Mouse (Mus musculus) brown adipose tissue, adult 24 weeks (tissue): ENCODE data around the gene Zc3h13. TPM values are rescaled to one million over a fixed set of nuclear protein-coding genes. Genes with fewer than 3 reads are reported as not detected.

Source experiments
- H3K27ac ChIP-seq: fragments of 200-500 bp; replicated peaks from 2 replicates; pipeline ENCODE4 v1.5.1; 2012; ENCODE audit warnings: low read depth, mild to moderate bottlenecking, low read length
- H3K4me1 ChIP-seq: fragments of 200-500 bp; 2 replicates; pipeline ENCODE4 v1.6.1; 2012; ENCODE audit warnings: low read length, mixed read lengths; ENCODE audit not compliant: control insufficient read depth, insufficient read depth, insufficient read length
- H3K4me3 ChIP-seq: fragments of 200-500 bp; 2 replicates; pipeline ENCODE4 v1.5.1; 2012; ENCODE audit warnings: low read depth, mild to moderate bottlenecking, low read length, moderate library complexity; ENCODE audit not compliant: insufficient read depth
- polyA plus RNA-seq: library from polyadenylated mRNA; stranded (reverse); fragments of >200 nt; gene quantifications from 2 replicates; pipeline ENCODE4 v1.2.4, GENCODE M21; 2012; ENCODE audit not compliant: missing spikeins, insufficient read depth, insufficient read length

Gene Zc3h13
- polyA plus RNA-seq: 10.2 and 13.0 TPM in 2 replicates

- peak within 1 kb of the TSS; percentile 79 for H3K27ac ChIP-seq
- H3K4me3 ChIP-seq: peak within 1 kb of the TSS; percentile 90
- H3K4me1 ChIP-seq: no peaks in the 10 kb centered on the region
Observed at GRCm38 (mm10) chr14:75284193-75284915, at the start of gene Zc3h13. Zc3h13 (plus strand) TSS chr14:75284373.

DNA sequence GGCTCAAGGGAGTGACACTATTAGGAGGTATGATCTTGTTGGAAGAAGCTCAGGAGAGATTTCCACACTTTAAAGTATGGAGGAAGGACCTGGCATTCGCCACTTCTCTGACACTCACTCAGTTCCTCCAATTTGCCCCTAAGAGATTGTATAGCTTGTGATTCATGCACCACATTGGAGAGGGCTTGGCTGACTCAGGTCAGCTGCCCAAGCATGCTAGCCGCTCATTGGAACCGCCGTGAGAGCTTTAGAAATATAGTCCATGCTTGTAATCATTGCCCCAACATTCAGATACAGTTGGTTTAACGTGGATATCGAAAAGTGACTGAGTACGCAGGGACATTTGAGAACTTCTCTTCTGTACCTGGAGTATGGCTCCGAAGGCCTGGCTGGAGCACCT lies 48.6 kb upstream of the Zc3h13 start:
- no peaks in the 10 kb centered on the region for H3K4me1 ChIP-seq
- no peak overlapping the region for H3K27ac ChIP-seq
- H3K4me3 ChIP-seq: no peak overlapping the region

DNA sequence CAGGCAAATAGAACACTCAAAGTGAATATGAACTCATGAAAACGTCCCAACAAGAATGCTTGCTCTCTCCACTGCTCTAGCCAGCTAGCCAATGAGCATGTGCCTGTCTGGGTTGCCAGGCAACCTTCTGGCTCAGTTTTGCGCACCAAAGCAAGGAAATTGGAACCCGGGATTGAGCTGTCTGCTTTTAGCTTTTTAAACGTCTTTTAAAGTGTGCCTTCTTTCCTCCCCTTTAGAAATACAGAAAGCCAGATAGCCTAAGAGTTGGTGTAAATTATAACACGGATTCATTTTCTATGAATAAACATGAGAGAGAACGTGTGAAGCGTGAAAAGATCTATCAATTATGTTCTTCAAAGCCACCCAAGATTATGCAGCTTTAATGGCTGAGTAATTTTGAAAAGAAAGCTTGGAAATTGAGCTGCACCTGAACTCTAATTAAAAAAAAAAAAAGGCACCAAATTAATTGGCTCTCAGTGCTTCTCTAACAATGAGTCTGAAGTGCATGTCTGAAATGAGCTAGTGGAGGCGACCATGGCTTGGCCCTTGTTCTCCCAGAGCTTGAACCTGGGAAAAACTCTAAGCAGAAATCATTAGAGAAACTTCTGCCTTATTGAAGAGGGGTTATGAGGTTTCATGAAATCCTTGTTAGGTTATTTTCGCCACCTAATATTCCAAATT lies 48.1 kb upstream of the Zc3h13 start:
- Histone ChIP-seq H3K27ac (no peak overlapping the region), H3K4me3 (no peak overlapping the region), H3K4me1 (no peaks in the 10 kb centered on the region)

- H3K27ac ChIP-seq: no peak overlapping the region
- H3K4me3 ChIP-seq: no peak overlapping the region
- no peaks in the 10 kb centered on the region for H3K4me1 ChIP-seq
Observed at GRCm38 (mm10) chr14:75236636-75237003, 47.6 kb upstream of the Zc3h13 start.

- no peak overlapping the region for H3K27ac ChIP-seq
- no peak overlapping the region for H3K4me3 ChIP-seq
- no peaks in the 10 kb centered on the region for H3K4me1 ChIP-seq
Observed at GRCm38 (mm10) chr14:75237096-75237495, 47.1 kb upstream of the Zc3h13 start.

- Histone ChIP-seq H3K27ac (no peak overlapping the region), H3K4me3 (no peak overlapping the region), H3K4me1 (no peaks in the 10 kb centered on the region)
Observed at GRCm38 (mm10) chr14:75238054-75238692, 46.0 kb upstream of the Zc3h13 start.

GRCm38 (mm10) chr14:75242087-75242486 lies 42.1 kb upstream of the Zc3h13 start, which contains the start of gene Cpb2:
Cpb2 (plus strand) TSS chr14:75242287.
- no peak within 1 kb of the TSS for H3K27ac ChIP-seq
- H3K4me3 ChIP-seq: no peak within 1 kb of the TSS
- H3K4me1 ChIP-seq: no peaks in the 10 kb centered on the region

DNA sequence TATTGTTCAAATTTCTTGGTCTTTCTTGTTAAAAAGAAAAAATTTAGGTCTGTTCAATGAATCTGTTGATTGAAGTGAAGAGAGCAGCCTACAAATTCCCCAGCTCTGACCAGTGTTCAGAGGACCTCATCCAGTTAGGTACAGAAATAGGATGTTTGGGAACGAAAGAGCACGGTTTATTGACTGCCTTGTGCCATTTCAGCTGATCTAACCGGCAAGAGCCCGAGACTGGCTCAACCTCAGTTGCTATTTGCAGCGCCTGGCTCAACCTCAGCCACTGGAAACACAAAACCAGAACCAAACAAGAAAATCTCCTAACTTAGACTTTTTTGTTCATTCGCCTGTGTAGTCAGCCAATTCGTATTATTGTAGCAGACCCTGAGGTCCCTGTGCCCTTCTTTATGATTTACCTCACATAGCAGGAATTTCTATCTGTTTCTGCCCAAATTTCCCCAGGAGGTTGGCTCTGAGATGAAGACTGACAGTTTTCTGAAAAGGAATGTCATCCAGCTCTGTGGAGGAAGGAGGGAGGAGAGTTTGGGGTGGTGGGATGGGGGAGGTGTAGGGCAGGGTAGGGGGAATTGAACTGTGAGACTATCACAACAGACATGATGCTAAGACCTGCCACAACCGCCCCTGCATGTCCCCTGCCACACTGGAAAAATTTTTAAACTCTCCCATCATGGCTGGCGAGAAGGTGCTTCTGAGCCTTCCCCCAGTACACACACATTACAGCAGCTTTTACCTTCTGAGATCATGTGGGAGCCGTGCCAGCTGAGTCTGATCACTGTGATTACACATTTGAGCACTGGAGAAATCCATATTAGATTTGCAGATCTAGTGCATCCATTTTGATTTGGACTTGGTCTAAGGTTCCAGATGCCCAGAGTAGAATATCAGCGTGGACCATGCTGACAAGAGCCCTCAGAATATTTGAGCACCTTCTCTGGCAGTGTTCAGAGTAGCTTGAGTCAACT lies 37.9 kb upstream of the Zc3h13 start:
- H3K4me1 ChIP-seq: no peaks in the 10 kb centered on the region
- H3K4me3 ChIP-seq: no peak overlapping the region
- no peak overlapping the region for H3K27ac ChIP-seq

DNA sequence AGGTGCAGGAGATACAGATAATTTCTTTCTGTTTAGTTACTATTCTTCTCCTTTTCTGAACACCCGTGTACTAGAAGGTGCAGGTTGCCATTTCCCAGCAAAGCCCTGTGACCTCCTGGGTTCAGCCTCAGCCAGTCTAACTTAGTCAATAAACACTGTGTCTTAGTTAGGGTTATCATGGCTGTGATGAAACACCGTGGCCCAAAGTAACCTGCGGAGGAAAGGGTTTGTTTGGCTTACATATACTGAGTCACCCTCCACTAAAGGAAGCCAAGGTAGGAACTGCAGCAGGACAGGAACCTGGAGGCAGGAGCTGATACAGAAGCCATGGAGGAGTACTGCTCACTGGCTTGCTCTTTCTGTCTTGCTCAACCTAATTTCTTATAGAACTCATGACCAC lies 33.7 kb upstream of the Zc3h13 start:
- Histone ChIP-seq H3K4me3 (no peak overlapping the region), H3K4me1 (no peaks in the 10 kb centered on the region), H3K27ac (no peak overlapping the region)

DNA sequence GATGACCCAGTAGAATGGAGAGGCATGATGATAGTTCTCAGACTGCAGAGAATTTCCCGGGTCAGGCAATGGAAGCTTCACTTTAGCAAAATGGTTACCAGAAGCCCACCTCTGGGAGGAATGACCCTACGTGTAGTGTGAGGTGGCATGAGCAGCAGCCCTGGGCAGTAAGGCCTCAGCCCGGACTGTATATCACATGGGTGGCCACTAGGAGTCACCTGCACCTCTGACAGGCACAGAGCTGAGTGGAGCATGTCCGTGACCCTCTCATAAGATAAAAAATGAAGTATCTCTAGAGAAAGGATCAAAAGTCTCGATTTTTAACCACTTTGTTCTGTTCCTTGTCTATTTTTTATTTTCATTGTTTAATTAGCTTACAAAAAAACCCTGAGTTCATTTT lies 27.7 kb upstream of the Zc3h13 start:
- Histone ChIP-seq H3K4me3 (no peak overlapping the region), H3K27ac (no peak overlapping the region), H3K4me1 (no peaks in the 10 kb centered on the region)

GRCm38 (mm10) chr14:75269531-75269930 lies 14.6 kb upstream of the Zc3h13 start:
- Histone ChIP-seq H3K4me1 (no peaks in the 10 kb centered on the region), H3K27ac (no peak overlapping the region), H3K4me3 (no peak overlapping the region)

DNA sequence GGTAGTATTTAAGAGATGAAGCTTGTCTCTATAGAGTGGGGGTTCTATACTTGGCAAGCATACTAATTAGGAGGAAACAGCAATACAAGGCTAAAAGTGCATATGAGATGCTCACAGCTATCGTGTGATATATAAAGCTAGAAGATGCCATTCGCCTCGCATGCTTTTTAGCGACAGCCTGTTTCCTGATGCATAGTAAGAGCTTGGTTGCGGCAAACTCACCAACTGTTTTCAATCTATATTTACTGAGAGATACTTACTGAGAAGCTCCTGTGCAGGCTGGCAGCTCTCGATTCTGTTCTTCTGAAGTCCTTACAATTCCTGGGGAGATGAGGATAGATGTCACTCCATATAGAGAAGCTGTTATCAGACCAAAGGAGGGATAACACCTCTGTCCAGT lies 4.5 kb upstream of the Zc3h13 start:
- Histone ChIP-seq H3K27ac (no peak overlapping the region), H3K4me3 (no peak overlapping the region), H3K4me1 (no peaks in the 10 kb centered on the region)

DNA sequence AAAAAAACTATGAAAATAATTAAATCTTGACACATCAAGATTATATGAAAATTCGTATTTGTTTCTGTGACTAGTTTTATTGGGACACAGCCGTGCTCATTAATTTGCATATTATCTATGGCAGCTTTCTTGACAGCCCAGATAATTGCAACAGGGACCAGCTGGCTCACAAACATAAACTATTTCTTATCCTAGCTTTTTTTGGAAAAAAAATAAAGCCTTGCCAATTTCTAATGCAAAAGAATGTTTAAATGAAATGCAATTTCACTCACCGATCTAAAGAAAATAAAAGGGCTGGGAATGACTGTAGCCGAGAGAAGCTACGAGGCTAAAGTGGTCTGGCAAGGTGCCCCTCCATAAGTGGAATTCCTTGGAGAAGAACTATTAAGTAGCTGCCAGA lies 3.8 kb upstream of the Zc3h13 start:
- H3K27ac ChIP-seq: no peak overlapping the region
- H3K4me1 ChIP-seq: no peaks in the 10 kb centered on the region

GRCm38 (mm10) chr14:75283609-75284192 lies 472 bp upstream of the Zc3h13 start:
- Histone ChIP-seq H3K4me3 (peak overlapping the region; percentile 90), H3K27ac (peak overlapping the region; percentile 79), H3K4me1 (no peaks in the 10 kb centered on the region)

More for the DNA sequence above, 3.8 kb upstream of the Zc3h13 start:
- no peak overlapping the region for H3K4me3 ChIP-seq
